Mouse (Mus musculus): ENCODE measurements at regions not wholly inside any gene's neighbourhood (a gene's known extent, or its start where the extent isn't known, plus 50 kb on each side); places are given as distances from the start of the nearest gene placed in this dataset.

GRCm38 (mm10) chr7:90059249-90059628, 70.8 kb upstream of the Picalm start:
- no peak for TF ChIP-seq POLR2A (IDR thresholded peaks at IDR 0.05; ENCODE audit: control insufficient read depth, extremely low read depth, insufficient read depth, low read length, poor library complexity)
- TF ChIP-seq CTCF (IDR thresholded peaks at IDR 0.05; ENCODE audit: borderline replicate concordance, control insufficient read depth, extremely low read depth, insufficient read depth, low read length, poor library complexity), result no peak

Measured in thymus, adult 2 months (tissue).